Mouse (Mus musculus): ENCODE measurements around the gene Shb.

Shb gene

DNA sequence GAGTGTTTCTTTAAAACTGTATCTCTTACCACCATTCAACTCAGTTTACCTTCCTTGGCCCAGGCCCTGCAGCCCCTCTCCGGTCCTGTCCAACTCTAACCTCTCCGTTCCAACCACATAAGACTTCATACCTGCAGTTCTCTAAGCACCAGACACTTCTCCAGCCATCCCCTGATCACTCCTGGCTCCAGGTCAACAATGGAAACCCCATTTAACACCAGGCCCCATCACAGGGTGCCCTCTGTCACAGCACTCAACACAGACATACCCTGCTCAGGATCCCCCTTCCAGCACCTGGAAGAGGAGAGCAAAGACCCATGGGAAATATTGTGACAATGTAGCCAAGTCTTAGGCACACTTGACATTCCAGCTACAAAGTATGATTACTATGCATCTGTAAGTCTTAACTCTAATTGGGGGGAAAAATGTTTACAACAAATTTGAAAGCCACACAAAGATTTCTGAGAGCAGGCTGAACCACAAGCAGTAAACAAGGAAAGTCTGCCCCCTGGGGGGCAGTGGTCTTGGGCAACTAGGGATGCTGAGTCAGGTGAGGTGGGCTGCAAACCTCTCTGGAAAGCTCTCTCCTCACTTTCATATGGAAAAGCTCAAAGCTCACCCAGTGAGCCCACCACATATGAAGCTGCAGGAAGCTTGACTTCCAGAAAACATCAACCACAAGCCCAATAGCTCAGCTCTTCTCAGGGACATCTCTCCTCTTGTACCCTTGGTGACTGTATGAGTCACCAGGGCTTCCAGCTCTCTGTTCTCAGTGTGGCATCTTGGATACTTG lies 4.5 kb downstream of the Shb start:
- DNase-seq (ENCODE audit: low spot score in 2 of 2), result no peak

DNA sequence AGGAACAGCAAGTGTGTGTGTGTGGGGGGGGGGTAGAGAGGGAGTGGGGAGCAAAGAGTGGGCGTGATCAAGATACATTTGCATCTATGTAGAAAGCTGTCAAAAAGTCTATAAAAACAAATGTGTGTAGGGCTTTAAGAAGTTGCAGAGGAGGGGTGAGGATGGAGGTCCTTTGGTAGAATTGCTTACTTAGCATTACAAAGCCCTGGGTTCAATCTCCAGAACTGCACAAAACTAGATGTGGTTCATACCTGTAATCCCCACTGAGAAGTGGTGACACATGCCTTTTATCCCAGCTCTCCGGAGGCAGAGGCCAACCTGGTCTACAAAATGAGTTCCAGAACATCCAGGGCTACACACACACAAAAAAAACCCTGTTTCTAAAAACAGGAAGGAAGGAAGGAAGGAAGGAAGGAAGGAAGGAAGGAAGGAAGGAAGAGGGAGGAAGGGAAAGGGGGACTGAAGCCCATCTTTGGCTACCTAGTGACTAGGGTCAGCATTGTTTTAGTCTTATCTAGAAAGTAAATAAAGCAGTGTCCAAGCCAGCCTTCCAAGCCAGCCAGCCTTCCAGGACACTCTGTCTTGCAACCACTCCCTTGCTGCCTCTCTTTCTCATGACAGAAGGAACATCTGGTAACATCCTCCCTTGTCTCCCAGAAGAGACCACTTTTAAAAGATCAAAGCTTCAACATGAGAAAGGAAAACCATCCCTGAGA lies 5.3 kb downstream of the Shb start:
- DNase-seq (ENCODE audit: low spot score in 2 of 2), result no peak

DNA sequence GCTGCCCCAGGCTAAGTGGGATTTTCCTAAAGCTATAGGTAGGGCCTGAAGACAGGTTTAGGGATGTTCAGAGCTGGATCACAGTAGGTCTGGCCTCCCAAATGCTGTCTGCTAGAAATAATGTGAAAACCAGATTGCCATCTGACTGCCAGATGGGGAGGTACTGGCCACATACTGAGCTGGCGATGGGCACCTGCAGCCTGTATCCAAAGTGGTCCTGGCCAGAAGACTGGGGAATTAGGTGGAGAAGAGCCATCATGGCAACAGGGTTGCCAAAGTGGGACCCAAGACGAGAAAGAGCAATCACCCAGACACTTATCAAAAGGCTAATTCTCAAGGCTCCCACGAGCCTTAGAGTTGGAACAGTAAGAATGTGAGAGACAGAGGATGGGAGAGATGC lies 6.1 kb downstream of the Shb start:
- DNase-seq (ENCODE audit: low spot score in 2 of 2), result no peak

DNA sequence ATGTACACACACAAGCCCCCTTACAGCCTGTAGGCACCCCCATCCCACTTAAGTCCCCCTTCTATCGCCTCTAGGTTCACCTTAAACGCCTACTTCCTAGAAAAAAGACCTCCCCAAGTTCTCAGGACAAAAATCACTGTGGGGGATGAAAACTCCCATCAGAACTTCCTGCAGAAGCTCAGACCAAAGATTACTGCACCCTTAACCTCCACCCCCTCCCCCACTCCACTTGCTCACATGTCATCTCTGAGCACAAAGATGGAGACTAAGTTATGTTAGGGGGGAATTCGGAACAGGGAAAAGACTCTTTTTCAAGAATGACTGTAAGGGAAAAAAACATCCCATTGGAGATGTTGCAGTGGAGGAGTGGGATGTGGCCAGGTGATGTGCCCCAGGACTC lies 6.7 kb downstream of the Shb start:
- no peak for DNase-seq (ENCODE audit: low spot score in 2 of 2)

DNA sequence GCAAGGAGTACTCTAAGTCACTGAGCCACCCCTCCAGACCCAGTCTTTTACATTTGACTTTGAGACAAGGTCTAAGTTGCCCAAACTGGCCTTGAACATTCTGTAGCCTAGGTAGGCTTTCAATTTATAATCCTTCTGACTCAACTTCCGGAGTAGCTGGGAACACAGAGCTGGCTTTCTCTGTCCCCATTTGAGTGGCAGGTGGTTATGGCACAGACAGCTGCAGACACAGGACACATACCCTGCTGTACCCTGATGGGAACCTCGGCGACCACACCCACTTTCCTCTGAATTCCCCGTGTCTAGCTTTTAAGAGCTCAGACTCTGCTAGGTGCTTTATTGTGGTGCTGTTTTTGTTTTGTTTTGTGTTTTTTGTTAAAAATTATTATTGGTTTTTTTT lies 7.7 kb downstream of the Shb start:
- DNase-seq (ENCODE audit: low spot score in 2 of 2), result no peak

DNA sequence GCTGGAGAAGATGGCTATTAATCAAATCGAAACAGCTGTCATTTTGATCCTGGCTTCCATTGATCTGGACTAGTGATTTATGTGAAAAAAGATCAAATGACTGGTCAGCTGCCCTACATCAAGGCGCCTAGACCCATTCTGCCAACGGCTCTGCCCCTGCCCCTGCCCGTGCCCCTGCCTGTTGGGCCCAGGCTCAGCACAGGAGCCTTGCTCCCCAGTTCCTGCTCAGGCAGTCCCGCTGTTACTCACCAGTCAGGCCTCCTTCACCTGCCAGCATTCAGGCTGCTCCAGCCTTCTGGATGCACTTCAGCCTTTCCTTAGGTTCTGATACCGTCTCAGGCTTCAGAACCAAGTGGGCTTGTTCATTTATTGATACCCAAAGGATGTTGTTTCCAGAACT lies 8.9 kb downstream of the Shb start:
- no peak for DNase-seq (ENCODE audit: low spot score in 2 of 2)

DNA sequence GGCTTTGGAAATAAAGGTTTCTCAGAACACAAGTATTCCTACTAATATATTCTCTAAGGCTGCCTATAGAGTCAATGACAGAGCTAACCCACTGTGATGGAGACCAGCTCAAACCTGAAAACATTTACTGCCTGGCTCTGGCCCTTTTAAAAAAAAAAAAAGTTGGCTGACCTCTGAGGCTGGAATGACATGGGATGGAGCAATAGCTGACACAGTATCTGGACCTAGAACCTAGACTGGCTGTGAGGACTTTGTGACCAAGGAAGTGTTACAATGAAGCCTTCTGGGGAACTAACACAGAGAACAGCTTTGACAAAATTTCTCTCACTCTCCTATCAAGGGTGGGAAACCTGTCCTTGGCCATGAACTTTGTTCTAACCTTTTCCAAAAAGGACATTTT lies 9.3 kb downstream of the Shb start:
- DNase-seq (ENCODE audit: low spot score in 2 of 2), result no peak

DNA sequence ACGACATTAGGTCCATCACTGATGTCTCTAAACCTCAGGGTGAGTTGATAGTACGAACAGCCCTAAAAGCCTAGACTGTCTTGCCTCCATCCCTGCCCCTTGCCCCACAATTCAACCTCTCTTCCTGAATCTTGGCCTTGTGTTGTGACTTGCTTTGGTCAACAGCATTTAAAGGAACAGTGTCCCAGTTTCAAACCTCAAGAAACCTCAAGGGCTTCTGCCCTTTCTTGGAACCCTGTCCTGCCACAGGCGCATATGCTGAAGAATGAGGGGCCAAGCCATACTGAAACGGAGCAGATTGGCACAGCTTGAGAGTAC lies 9.7 kb downstream of the Shb start:
- no peak for DNase-seq (ENCODE audit: low spot score in 2 of 2)

DNA sequence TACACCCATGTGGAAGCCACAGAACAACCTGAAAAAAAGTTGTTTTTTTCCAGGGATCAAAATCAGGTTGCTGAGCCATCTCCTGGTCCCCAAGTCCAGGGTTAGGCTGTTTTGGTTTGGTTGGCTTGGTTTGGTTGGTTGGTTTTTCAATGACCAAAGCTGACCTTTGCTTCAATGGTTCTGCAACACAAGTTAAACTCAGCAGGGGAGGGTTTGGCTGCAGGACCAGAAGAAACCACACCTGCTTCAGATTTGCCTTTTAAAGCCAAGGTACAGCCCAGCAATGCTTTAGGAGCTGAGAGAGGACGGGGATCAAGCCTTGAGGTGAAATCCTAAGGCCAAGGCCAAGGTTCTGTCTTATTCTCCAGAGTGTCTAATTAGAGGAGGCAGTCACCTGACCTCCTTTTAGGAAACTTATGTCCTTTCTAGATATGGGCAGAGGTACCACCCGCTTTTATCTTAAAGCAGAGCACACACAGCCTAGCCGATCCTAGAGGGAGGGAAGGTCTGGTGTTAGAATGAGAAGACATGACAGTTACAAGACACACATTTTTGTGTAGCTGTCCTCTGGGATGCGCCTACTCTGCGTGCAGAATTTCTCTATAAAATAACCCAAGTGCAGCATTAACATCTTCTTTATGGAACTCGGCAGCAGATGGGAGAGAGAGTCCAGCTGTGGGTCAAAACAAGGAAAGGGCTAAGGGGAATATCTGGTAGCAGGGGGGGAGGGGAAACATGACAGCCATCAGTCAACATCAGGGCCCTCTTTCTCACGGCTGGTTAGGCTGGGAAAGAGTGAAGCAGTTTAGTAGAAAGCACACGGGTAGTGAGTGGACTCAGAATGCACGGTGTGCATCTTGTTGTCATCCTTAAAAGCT lies 10.3 kb downstream of the Shb start:
- DNase-seq (ENCODE audit: low spot score in 2 of 2), result peak in 1 of 2 experiments; percentile 36

DNA sequence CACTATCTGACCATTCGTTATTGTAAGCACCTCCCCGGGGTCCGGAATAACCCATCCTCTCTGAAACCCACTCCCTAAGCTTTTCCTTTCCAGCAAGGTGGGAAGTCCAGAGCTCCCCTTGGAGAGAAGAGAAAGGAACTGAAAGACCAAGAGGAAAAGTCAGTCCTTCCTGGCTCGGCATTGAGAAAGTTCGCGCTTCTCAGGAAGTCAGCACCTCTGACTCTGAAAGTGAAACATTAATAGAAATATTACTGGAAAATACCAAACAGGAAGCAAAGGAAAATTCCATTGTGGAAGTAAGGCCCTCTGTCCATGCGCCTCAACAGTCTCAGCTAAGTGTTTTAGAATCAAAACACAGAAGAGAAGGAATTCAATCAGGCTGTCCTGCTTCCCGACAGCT lies 11.9 kb downstream of the Shb start:
- no peak for DNase-seq (ENCODE audit: low spot score in 2 of 2)

DNA sequence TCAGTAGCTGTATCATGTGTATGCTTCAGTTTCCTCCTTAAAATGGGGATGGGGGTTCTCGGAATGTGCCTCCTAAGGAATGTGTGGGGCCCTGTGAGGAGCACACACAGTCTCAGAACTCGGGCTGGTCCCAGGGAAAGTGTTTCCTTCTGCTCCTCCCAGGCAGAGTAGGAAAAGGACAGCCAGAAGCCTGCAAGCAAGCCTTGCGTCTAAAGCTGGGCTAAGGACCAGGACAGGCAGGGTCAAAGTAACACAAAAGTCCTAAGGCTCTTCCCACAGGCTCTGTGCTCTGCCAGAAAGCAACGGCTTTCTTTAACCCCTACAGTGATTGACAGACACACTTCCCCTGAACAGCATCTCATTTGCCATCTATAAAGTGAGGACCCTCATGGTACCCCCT lies 14.9 kb downstream of the Shb start:
- no peak for DNase-seq (ENCODE audit: low spot score in 2 of 2)

DNA sequence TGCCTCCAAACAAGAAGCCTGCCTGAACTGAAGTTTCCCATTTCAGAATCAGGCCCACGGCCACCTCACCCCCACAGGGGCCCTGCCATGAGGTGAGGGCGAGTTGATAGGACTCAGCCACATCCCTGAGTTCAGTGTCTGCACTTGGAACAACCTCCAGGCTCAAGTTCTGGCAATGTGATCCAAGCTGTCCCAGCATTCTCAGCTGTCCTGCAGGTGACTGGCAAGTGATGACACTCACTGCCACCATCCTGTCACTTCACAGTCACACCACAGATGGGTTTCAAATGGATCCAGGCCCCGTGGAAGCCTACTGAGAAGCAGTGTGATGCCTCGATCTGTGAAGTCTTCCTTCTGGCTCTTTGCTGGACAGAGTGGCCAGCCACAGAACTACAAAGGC lies 16.4 kb downstream of the Shb start:
- DNase-seq (ENCODE audit: low spot score in 2 of 2), result no peak

DNA sequence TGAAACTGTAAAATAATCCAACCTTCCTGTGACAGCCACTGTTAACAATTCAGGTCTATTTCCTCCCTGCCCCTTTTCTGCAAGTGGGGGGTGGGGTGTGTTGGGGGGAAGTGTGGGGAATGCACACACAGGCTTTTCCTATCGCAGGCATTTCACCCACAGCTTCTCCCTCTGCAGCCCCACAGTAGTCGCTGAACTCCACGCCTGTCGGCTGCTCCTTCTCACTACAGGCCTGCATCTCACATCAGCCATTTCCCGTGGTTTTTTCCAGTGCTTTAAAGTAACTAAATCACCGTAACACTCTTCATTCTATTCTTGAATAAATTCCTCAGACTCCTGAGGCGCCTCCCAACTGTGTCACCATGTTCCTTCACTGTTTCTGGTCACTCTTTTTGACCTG lies 17.9 kb downstream of the Shb start:
- DNase-seq (ENCODE audit: low spot score in 2 of 2), result no peak

DNA sequence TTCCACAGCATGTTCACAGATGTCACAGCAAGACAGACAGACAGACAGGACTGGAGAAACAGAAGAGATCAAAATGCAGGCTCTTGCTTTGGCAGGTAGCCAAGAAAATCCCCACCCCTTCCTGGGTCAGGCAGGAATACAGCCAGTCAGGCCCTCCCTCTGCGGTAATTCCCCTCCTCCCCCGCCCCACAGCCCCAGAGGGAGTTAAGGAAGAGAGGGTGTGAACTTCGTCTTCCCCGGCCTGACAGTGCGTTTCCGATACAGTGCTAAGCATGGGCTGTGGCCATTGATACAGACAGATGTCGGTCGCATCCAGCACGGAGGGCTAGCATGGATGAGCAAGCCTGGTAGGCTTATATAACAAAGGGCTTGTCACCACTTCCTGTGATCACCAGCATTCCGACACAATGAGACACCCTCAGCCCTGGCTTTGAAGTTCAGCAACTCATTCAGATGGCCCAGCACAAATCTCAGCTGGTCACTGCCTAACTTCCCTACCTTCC lies 18.4 kb downstream of the Shb start:
- DNase-seq (ENCODE audit: low spot score in 2 of 2), result peak; percentile 61 to 63

DNA sequence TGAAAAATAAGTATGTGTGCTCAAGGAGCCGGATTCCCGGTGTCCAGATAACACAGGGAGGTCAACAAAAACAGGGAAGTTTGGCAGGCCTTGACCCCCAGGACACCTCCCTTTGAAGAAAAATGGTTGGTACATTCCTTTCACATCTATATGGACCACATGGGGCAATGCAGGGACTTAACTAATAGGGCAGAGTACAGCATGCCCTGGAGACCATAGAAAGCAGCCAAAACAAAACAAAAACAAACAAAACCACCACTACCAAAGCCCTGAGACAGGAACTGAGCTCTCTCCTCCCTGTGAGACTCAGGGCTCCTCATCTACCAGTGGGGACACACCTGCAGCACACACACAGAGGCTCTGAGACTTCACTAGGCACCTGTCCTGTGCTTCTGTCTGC lies 18.9 kb downstream of the Shb start:
- DNase-seq (ENCODE audit: low spot score in 2 of 2), result no peak

DNA sequence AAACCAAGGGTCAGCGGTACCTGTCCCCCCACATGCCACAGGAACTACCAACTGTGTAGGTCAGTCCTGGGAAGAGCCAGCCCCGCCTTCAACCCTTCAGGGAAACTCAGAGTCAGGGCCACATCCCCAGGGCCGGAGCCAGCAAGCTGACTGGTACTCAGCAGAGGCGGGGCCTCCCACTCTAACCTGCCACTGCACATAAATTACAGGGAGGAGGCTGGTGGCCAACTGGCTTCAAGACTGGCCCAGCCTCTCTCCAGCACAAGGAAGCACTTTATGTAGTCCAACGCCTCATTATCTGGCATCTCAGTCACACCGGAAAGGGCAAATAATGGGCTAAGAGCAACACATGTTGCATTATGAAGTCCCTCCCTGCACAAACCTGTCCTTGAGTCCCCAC lies 22.1 kb downstream of the Shb start:
- no peak for DNase-seq (ENCODE audit: low spot score in 2 of 2)

DNA sequence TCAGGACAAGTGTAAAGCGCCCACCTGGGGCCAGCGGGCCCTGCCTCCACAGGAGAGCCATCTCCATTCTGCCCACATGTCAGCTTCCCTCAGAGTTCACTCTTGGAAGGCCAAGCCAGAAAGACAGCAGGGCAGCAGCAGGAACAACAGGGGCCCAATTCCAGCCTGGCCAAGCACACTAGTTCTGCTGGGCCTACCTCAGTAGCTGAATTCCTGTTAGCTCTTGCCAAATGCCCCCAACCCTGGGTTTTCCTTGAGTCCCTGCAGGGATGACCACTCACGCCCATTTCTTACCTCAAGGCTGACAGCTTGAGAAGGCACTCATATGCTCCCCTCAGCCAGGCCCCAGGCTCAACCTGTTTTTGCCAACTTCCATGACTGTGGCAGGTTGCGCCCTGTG lies 22.9 kb downstream of the Shb start:
- no peak for DNase-seq (ENCODE audit: low spot score in 2 of 2)

DNA sequence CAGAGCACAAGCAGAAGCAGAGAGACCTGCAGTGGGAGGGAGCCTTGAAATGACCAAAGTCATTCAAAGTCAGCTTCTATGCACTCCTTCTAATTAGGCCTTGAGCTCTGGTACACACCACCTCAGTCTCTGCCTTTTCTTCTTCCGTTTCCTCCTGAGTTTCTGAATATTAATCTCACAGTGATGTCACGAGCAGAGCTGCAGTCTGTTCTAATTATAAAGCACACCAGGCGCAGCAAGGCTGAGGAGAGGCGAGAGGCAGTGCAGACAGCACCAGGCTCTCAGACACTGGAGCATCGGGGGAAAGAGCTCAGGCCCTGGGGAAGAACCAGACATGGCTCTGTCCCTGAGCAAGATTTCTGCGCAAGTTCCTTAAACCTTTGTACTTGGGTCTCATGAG lies 23.8 kb downstream of the Shb start:
- peak; percentile 54 to 58 for DNase-seq (ENCODE audit: low spot score in 2 of 2)

DNA sequence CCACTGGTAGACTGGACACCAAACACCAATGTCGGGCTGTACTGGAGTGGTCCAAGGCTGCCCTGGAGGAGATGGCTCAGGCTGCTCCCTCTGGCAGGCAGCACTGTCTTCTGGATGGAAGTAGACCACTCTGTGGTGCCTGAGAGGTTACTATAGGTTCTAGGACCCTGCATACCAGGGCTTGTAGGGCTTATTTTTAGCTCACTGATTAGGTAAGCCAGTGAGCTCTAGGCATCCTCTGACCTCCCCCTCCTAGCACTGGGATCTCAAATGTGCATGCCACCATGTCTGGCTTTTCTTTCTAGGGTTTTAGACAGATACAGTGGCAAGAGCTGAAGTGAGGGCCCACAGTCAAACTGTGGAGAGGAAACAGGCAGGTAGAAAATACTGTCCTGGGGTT lies 24.8 kb downstream of the Shb start:
- DNase-seq (ENCODE audit: low spot score in 2 of 2), result no peak

DNA sequence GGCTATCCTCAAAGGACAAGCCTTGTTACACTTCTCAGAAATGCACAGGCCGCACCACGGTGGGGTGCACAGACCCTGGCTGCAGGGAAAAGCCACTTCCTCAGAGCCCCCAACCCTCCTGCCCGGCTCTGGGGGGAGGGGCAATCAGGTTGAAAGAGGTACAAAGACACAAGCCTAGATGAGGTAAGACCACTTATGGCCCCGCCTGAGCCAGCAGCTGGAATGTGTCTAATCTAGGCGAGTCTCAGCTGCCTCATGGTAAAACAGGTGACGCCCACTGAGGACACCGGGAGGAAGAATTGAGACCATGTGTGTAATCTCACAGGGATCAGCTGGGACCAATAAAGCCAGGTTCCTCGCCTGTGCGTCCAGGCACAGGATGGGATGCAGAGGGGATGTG lies 25.2 kb downstream of the Shb start:
- DNase-seq (ENCODE audit: low spot score in 2 of 2), result no peak

DNA sequence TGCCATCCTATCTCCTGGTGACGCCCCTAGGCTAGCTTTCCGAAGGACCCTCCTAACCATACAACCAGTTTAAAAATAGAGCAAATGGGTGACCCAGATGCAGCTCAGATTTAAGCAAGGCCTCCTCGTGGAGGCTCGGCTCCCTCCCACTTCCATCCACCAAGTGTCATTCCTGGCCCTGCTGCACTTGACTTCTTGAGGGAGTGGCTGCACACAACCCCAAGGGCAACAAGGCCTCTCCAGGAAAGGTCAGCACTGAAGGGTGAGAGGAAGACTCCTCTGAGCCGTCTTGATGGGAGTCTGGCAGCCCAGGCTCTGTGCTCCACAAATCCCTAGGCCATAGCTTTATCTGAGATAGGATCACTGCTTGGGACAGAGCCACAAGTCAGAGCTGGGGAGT lies 25.7 kb downstream of the Shb start:
- DNase-seq (ENCODE audit: low spot score in 2 of 2), result no peak

DNA sequence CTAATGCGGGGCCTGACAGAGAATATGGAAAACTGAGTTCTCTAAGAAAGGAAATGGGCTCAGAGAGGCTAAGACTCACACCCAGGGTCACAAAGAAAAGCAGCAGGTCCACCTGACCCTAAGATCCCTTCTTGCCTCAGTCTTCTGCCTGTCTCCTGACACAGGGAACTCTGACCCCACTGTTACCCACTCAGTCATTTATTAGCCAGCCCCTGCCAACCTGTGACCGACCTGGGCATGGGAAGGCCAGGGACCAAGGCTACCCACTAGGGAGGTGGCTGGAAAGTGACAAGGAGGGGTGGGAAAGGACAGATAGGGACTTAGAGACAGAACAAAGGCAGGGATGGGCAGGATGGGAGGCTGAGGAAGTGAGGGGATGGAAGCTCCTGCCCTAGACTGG lies 26.6 kb downstream of the Shb start:
- DNase-seq (ENCODE audit: low spot score in 2 of 2), result no peak

DNA sequence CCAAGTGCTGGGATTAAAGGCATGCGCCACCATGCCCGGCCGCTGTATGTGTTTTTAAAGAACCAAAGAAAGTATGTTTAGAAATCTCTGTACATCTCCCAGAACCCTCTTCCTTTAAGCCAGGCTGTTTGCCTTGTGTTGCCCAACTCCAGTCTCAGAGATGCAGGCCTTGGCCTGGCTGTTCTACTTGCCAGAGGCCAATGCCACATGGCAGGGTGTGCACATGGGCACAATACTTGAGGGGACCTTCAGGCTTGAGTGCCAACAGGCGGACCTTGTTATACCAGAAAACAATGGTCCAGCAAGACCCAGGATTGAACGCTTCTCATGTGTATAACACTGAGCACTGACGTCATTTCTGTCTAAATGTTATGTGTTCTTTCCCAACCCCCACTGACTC lies 27.1 kb downstream of the Shb start:
- DNase-seq (ENCODE audit: low spot score in 2 of 2), result no peak

Measured in spleen, postnatal 36 days (tissue).